Mouse (Mus musculus): ENCODE measurements at regions not wholly inside any gene's neighbourhood (a gene's known extent, or its start where the extent isn't known, plus 50 kb on each side); places are given as distances from the start of the nearest gene placed in this dataset.

- peak in 1 of 2 experiments; percentile 1 for DNase-seq (ENCODE audit: low spot score in 2 of 2)
Observed at GRCm38 (mm10) chr2:47945061-47945460, 868.8 kb upstream of the Acvr2a start.

GRCm38 (mm10) chr2:47991132-47991531 lies 822.8 kb upstream of the Acvr2a start:
- DNase-seq (ENCODE audit: low spot score in 2 of 2), result no peak

GRCm38 (mm10) chr2:47994185-47994584 lies 819.7 kb upstream of the Acvr2a start:
- no peak for DNase-seq (ENCODE audit: low spot score in 2 of 2)

DNA sequence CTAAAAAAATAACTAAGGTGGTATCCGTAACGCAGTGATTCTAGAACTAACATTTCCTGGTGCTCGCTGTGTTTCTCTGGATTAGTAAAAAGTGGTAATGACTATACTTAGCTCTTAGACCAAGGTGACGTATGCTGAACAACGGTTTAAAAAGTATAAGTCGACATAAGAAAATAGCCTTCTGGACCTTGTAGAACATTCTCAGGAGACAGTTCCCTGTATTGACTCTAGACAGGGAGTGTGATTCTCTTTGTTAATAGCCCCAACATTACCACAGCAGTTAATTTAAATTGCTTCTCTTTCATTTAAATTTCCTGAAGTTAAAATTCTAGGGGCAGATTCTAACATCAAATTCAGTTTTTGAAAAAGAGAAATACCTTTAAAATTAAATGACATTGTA lies 812.7 kb upstream of the Acvr2a start:
- no peak for DNase-seq (ENCODE audit: low spot score in 2 of 2)

- DNase-seq (ENCODE audit: low spot score in 2 of 2), result peak in 1 of 2 experiments; percentile 49
Observed at GRCm38 (mm10) chr2:48001800-48002507, 812.0 kb upstream of the Acvr2a start.

GRCm38 (mm10) chr2:48010308-48010707 lies 803.6 kb upstream of the Acvr2a start:
- DNase-seq (ENCODE audit: low spot score in 2 of 2), result no peak

DNA sequence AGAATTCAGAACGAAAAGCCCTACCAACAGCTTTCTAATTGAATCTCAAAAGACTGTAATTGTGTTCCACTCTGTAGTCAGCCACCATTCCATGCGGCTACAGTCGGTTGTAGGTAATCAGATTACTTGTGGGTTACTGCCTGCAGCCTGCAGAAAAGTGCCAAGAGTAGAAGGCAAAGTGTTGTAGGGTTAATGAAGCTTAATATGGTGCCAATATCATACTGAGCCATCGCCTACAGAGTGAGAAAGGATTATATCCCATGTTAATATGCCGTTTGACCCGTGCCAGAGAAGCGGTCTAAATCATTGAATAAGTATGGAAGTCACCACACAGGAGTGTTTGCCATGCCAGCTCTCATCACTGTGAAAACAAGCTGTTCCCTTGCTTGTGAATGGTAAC lies 786.4 kb upstream of the Acvr2a start:
- DNase-seq (ENCODE audit: low spot score in 2 of 2), result peak in 1 of 2 experiments; percentile 1

- no peak for DNase-seq (ENCODE audit: low spot score in 2 of 2)
Observed at GRCm38 (mm10) chr2:48061375-48061774, 752.5 kb upstream of the Acvr2a start.

DNA sequence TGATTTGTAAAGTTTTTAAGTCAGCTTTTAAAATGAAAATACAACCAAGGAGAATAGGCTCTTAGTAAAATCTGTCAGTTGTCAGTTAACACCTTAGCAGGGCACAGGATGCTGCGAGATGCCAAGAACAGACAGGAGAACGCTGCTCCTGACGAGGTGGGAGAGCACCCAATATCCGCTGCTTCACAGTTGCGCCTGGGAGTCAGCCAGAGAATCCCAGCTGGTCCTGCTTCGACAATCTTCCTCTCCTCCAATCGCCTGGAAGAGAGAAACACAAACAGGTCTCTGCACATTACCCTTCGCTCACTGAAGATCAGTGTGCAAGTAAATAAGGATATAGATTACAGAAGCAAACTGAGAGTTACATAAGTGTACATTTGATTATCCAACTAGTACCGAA lies 750.5 kb upstream of the Acvr2a start:
- DNase-seq (ENCODE audit: low spot score in 2 of 2), result peak in 1 of 2 experiments; percentile 60

DNA sequence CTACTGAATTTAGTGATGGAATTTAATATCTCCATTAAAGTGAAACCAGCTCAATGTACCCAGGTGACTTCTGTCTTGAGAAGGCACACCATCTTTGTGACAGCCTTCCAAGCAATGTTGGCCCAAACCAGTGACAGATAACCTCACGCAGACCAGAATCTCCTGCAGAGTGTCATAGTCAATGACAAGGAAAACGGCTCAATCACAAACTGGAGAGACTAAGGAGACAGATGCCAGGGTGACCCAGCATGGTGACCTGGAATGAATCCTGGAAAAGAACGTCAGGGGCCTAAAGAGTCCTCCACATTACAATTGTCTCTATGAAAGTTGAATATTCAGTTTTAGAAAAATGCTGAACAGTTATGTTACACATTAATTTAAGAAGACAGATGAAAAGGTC lies 748.7 kb upstream of the Acvr2a start:
- DNase-seq (ENCODE audit: low spot score in 2 of 2), result peak in 1 of 2 experiments; percentile 1

DNA sequence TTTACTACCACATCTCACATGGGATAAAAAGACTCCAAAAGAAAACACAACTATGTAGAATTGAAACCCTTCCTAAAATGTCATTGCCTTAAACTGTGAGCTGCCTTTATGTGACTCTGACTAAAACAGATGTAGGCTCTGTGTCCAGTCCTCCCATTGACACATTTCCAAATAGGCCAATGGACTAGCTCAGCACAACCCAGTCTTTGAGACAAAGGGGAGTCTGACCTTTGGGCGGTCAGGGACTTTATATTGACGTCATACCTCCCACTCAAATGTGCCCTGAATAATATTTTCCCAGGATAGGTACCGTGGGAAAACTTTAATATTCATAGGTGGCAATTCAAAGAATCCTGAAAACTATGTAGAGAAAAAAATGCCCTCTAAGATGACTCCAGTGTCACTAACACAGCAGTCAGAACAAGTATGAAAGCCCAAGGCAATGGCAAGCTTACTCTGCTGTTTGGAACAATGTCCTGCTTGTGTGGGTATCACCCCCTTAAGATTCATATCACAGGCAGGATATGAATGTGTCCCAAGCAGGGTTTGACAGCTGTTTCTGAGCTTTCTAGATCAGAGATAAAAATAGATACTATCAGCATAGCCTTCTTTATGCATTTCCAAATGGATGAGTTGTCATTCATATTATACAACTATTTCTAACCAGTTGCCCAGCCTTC lies 731.6 kb upstream of the Acvr2a start:
- no peak for DNase-seq (ENCODE audit: low spot score in 2 of 2)

GRCm38 (mm10) chr2:48098287-48098686 lies 715.6 kb upstream of the Acvr2a start:
- no peak for DNase-seq (ENCODE audit: low spot score in 2 of 2)

- peak in 1 of 2 experiments; percentile 2 for DNase-seq (ENCODE audit: low spot score in 2 of 2)
Observed at GRCm38 (mm10) chr2:48098931-48099531, 714.9 kb upstream of the Acvr2a start.

DNA sequence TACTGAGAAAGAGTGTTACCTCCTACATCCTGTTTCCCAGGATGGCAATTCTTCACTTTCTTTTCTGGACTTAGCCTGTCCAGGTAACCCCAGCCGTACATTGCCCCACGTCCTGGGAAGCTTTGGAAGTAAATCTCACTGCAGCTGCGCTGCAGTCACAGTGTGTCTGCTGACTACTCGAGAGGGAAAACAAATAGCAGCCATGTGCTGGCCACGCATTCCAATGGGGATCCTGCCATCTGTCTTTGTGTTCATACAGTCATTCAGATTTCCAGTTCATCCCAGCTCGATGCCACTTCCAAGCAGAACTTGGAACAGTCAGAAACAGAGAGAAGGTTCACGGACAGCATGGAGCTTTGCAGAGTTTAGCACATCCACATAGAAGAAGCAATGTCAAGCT lies 690.2 kb upstream of the Acvr2a start:
- no peak for DNase-seq (ENCODE audit: low spot score in 2 of 2)

- no peak for DNase-seq (ENCODE audit: low spot score in 2 of 2)
Observed at GRCm38 (mm10) chr2:48138051-48138611, 675.8 kb upstream of the Acvr2a start.

- DNase-seq (ENCODE audit: low spot score in 2 of 2), result no peak
Observed at GRCm38 (mm10) chr2:48141281-48141680, 672.6 kb upstream of the Acvr2a start.

- DNase-seq (ENCODE audit: low spot score in 2 of 2), result no peak
Observed at GRCm38 (mm10) chr2:48154706-48155105, 659.2 kb upstream of the Acvr2a start.

DNA sequence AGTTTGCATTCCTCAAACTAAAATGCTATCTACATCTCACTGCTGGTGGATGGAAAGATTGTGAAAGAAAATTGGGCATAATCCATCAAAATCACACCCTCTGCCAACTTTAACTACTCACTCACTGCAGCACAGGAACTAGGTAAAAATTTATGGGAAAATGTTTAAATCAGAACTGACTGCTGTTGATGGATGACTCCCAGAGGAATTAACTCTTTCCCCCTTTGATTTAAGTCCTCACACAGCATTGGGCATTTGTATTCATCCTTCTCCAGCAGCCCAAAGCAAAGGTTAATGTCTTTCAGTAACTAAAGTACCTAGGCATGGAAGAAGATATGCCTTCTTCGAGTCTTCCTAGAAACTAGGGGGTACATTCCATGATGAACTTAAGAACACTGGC lies 641.3 kb upstream of the Acvr2a start:
- DNase-seq (ENCODE audit: low spot score in 2 of 2), result no peak

DNA sequence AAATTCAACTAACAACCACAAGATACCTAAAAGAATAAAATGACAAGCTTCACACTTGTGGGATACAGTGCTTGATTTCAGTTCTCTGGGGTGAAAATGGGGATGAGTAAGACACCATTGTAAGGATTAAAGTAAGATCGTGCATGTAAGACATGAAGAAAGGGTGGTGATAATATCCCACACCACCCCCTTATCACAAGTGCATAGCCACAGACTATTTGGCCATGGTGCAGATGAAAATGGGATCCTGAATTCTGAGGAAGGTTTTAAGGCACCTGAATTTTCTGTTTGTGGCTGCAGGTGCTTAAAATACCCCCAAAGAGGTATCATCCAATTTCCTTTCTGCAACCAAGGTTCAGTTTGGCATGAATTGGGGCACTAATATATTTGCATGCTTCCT lies 627.7 kb upstream of the Acvr2a start:
- no peak for DNase-seq (ENCODE audit: low spot score in 2 of 2)

- peak; percentile 29 to 69 for DNase-seq (ENCODE audit: low spot score in 2 of 2)
Observed at GRCm38 (mm10) chr2:48186609-48187008, 627.3 kb upstream of the Acvr2a start.

GRCm38 (mm10) chr2:48211804-48212203 lies 602.1 kb upstream of the Acvr2a start:
- no peak for DNase-seq (ENCODE audit: low spot score in 2 of 2)

GRCm38 (mm10) chr2:48220771-48221170 lies 593.1 kb upstream of the Acvr2a start:
- no peak for DNase-seq (ENCODE audit: low spot score in 2 of 2)
